Mouse (Mus musculus) limb, embryonic 10.5 days (tissue): ENCODE measurements around the gene Socs2. TPM values are rescaled to one million over a fixed set of nuclear protein-coding genes. Genes with fewer than 3 reads are reported as not detected.

Experiments used
- DNase-seq: peaks from one replicate; pipeline ENCODE4 v3.0.0-alpha.2; 2017; ENCODE audit warnings: low spot score
- H3K27ac ChIP-seq: fragments of 300-500 bp; sonication (generic); 2 replicates; pipeline ENCODE4 v1.5.1; 2016; ENCODE audit warnings: mild to moderate bottlenecking
- H3K27me3 ChIP-seq: fragments of 300-500 bp; sonication (generic); 2 replicates; pipeline ENCODE4 v1.6.1; 2016; ENCODE audit warnings: low read depth, mild to moderate bottlenecking; ENCODE audit not compliant: poor library complexity, severe bottlenecking
- H3K36me3 ChIP-seq: fragments of 300-500 bp; sonication (generic); 2 replicates; pipeline ENCODE4 v1.6.1; 2016; ENCODE audit warnings: mild to moderate bottlenecking, moderate library complexity
- H3K4me1 ChIP-seq: fragments of 300-500 bp; sonication (generic); 2 replicates; pipeline ENCODE4 v1.6.1; 2016
- H3K4me3 ChIP-seq: fragments of 300-500 bp; sonication (generic); 2 replicates; pipeline ENCODE4 v1.5.1; 2016; ENCODE audit warnings: mild to moderate bottlenecking, moderate library complexity
- H3K9me3 ChIP-seq: fragments of 300-500 bp; sonication (generic); replicated peaks from 2 replicates; pipeline ENCODE4 v1.6.1; 2016; ENCODE audit warnings: mild to moderate bottlenecking
- WGBS: fragments of 180-500 bp; shearing (Covaris S2); methylation state at CpG from one replicate; pipeline ENCODE4 v1.1.7; 2016; 5-methylcytosine and 5-hydroxymethylcytosine counted together
- polyA plus RNA-seq: library from polyadenylated mRNA; unstranded; fragments of >200 nt; fragmentation: Nextera tagmentation; extraction: Ambion mirVana; gene quantifications from 2 replicates; pipeline ENCODE4 v1.2.1, GENCODE M21; 2016

Socs2 gene
- polyA plus RNA-seq: 34.5 and 40.8 TPM in 2 replicates

DNA sequence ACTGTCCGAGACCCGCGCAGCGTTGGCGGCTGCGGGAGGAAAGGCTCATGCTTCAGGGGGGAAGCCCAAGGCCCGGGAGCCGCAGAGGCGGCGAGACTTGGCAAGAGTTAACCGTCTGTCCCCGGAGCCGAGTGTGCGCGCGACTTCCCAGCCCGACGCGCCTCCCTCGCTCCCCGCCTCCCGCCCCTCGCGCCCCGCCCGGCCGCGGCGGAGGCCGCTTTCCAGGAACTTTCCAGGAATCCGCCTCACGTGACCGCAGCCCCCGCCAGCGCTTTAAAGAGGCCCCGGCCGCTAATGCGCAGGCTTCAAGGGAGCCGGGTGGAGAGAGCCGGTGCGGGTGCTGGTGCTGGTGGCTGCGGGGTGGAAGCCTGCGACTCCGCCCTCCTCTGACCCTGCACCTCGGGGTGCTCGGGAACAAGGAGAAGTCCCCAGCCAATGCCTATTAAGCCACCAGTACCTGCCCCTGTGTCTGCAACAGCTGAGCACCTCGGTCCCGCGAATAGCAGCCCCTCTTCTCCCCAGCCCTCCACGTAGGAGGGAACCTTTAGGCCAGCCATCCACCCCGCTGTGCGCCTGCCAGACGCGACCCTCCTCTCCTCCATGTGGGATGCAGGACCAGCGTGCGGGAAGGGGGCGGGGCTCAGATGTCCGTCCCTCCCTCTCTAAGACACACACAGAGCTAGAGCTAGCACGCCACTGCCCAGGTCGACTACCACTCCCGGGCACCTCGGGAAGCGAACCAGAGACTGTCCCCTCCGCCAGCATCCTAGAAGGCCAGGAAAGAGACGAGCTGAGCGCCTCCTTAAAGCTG is at the start of gene Socs2:
Socs2 (minus strand) TSS at position 496 of the 811 bp plus-strand sequence.
- Histone ChIP-seq H3K9me3 (no peaks in the 10 kb centered on the region), H3K4me1 (peaks cover 37% of the 10 kb centered on the region), H3K36me3 (no peaks in the 10 kb centered on the region), H3K27me3 (peaks cover 31% of the 10 kb centered on the region), H3K27ac (peak within 1 kb of the TSS; percentile 90), H3K4me3 (peak within 1 kb of the TSS; percentile 67)
- peak; percentile 95 for DNase-seq
- WGBS: under 1% methylated on average over 66 of the region's 66 CpGs

DNA sequence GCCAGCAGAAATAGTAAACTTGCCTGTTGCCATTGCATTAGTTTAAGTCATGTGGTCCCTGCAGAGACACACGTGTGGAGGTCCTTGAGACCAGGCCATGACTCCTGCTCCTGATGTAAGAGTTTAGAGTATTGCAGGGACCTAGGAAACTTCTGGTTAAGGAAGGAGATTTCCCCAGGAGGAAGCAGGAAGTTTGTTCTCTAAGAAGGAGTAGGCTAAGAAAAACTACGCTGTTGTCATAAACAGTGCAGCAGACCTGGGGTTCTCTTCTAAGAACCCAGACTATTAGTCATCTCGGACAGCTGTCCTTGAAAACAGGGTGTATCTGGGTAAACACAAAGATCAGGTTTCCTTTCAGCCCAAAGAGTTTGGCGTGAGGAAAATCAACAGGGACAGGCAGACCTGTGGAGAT is 48.5 kb upstream of the Socs2 start:
- Histone ChIP-seq H3K36me3 (no peaks in the 10 kb centered on the region), H3K27me3 (no peaks in the 10 kb centered on the region), H3K9me3 (no peaks in the 10 kb centered on the region), H3K4me3 (no peak overlapping the region), H3K4me1 (peaks cover 5% of the 10 kb centered on the region; the same call in 1 of the 2 replicates), H3K27ac (no peak overlapping the region)
- no peak for DNase-seq
- WGBS: 50% methylated on average over 4 of the region's 4 CpGs

DNA sequence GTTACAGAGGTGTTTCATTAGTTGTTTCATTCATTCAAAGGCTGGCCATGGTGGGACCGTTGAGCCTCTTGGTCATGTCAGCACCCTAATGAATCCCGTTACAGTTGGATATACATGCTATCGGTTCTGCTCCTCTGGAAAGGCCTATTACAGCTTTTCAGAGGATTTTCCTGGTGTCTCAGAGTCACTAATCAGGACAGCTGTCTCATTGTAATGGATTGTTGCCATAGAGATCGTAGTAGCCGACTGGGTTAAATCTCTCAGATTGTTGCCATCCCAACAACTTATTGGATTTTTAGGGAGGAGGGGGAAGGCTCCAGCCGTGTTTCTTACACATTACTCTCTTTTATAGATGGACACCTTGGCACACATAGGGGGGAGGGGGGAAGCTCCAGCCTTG is 47.5 kb upstream of the Socs2 start:
- no peaks in the 10 kb centered on the region for H3K36me3 ChIP-seq
- no peak overlapping the region for H3K4me3 ChIP-seq
- H3K4me1 ChIP-seq: peaks cover 5% of the 10 kb centered on the region; the same call in 1 of the 2 replicates
- DNase-seq: no peak
- H3K9me3 ChIP-seq: no peaks in the 10 kb centered on the region
- 71% methylated on average over 6 of the region's 6 CpGs for WGBS
- no peak overlapping the region for H3K27ac ChIP-seq
- H3K27me3 ChIP-seq: no peaks in the 10 kb centered on the region

DNA sequence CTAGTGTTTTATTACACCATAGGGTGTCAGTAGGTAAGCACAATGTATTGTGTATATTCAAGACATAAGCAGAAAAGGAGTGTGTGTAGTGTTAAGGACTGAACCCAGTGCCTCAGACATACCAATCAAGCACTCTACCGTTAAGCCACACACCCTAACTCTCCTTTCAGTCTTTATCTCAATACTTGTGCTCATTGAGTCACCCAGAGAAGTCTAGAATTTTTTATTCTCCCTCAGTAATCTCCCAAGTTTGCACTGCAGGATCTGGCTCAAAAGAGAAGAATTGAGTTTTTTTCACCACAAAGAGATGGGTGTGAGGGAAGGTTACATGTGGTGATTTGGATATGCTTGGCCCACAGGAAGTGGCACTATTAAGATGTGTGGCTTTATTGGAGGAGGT is 45.3 kb upstream of the Socs2 start:
- H3K27ac ChIP-seq: no peak overlapping the region
- DNase-seq: no peak
- no peaks in the 10 kb centered on the region for H3K9me3 ChIP-seq
- H3K27me3 ChIP-seq: no peaks in the 10 kb centered on the region
- no peaks in the 10 kb centered on the region for H3K36me3 ChIP-seq
- no peak overlapping the region for H3K4me3 ChIP-seq
- WGBS: 86% methylated on average over 1 of the region's 1 CpGs
- peaks cover 5% of the 10 kb centered on the region; the same call in 1 of the 2 replicates for H3K4me1 ChIP-seq

DNA sequence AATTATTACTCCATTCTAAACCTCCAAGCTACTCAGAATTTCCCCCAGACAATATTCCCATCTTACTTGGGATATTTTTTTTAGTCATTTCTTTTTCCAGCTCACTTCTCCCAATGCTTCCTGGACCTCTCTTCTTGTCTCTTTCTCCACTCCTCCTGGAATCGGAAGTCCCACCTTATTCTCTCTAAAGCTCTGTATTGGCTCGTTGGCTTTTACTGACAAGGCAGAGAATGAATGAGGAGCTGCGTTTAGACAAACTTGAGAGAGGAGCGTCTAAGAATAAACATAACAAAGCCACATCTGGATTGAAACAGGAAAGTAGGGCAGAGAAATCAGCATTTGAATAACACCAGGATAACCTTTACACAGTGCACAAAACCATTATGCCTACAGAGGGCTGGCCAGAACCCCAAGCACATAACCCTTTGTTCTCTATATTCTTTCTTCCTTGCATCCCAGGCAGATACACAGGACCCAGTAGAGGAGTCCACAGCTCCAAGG is 44.1 kb upstream of the Socs2 start:
- Histone ChIP-seq H3K9me3 (no peaks in the 10 kb centered on the region), H3K27ac (no peak overlapping the region), H3K27me3 (no peaks in the 10 kb centered on the region), H3K4me3 (no peak overlapping the region), H3K4me1 (peaks cover 5% of the 10 kb centered on the region; the same call in 1 of the 2 replicates), H3K36me3 (no peaks in the 10 kb centered on the region)
- no peak for DNase-seq
- 74% methylated on average over 4 of the region's 4 CpGs for WGBS

DNA sequence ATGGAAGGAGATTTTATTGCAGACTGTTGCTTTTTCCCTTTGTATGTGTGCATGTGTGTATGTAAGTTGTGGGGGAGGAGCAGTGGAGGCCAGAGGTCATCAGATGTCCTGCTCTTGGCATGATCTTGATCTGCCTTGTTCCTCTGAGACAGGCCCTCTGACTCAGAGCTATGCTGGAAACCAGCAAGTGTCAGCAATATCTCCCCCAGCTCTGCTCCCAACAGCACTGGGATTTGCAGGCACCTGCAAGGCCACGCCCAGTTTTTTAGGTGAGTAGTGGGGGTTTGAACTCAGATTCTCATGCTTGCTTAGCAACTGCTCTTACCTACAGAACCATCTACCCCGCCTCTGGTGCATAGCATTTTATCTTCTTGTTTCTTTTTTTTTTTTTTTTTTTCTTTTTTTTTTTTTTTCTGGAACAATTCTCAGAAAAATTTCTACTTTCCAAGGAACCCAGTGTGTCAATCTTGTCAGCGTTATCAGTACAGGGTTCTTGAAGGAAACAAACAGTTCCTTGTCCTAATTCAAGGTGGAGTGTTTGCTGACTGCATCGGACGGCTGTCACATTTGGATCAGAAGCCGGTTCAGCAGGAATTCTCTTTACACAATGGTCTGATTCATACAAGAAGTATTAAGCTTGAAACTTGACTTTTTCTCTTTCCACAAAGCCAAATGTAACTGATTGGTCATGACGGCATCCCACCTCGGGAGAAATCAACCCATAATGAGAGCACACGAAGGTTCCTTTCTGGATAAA is 41.2 kb upstream of the Socs2 start:
- Histone ChIP-seq H3K36me3 (no peaks in the 10 kb centered on the region), H3K4me3 (no peak overlapping the region), H3K27me3 (no peaks in the 10 kb centered on the region), H3K27ac (no peak overlapping the region), H3K9me3 (no peaks in the 10 kb centered on the region), H3K4me1 (no peaks in the 10 kb centered on the region)
- DNase-seq: no peak
- 94% methylated on average over 9 of the region's 9 CpGs for WGBS

DNA sequence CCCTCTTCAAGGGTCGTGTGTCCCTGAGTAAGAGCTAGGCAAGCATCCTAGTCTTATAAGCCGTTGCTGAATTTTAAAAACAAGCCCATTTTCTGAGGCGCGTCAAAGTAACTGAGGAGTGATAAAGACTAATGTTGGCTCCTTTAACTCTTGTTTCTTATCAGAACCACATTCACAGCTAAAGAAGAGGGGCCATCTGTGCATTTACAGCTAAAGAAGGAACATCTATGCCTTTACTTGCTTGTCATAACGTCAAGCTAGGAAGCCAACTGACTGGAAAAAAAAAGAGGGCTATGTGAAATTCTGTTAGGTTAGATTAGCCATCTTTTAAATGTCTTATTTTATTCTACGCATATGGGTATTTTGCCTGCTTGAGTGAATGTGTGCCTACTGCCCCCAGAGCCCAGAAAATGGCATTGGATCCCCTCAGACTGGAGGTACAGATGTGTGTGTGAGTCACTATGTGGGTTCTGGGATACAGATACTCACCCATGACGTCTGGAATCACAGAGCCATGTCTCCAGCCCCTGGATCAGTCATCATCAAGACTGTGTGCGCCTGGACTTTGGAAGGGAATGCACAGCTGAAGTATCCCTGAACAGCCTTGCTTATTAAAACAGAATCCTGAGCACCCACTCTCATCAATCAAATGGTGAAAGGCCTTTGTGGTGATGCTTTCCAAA is 40.5 kb upstream of the Socs2 start:
- WGBS: 86% methylated on average over 8 of the region's 8 CpGs
- H3K27ac ChIP-seq: no peak overlapping the region
- H3K36me3 ChIP-seq: no peaks in the 10 kb centered on the region
- no peaks in the 10 kb centered on the region for H3K27me3 ChIP-seq
- no peak for DNase-seq
- H3K4me1 ChIP-seq: no peaks in the 10 kb centered on the region
- no peaks in the 10 kb centered on the region for H3K9me3 ChIP-seq
- no peak overlapping the region for H3K4me3 ChIP-seq

DNA sequence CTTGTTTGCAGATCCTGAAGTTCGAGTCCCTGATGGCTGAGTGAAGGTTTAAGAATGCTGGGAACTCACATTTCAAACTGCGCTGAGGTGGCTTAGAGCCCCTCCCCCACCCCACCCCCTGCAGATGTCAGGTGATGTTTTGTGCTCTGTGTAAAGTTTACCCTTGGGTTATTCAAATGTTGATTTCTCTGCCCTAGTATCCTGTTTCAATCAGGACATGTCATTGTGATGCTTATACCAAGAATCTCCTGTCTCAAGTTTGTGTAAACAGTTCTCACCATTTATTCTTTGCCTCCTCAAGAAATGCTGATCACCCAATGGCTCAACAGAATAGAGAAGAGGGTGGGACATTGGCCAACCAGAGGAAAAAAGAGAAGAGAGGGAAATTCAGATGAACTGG is 39.1 kb upstream of the Socs2 start:
- no peak for DNase-seq
- H3K27ac ChIP-seq: no peak overlapping the region
- H3K27me3 ChIP-seq: no peaks in the 10 kb centered on the region
- H3K9me3 ChIP-seq: no peaks in the 10 kb centered on the region
- no peak overlapping the region for H3K4me3 ChIP-seq
- WGBS: 73% methylated on average over 2 of the region's 2 CpGs
- no peaks in the 10 kb centered on the region for H3K36me3 ChIP-seq
- no peaks in the 10 kb centered on the region for H3K4me1 ChIP-seq

DNA sequence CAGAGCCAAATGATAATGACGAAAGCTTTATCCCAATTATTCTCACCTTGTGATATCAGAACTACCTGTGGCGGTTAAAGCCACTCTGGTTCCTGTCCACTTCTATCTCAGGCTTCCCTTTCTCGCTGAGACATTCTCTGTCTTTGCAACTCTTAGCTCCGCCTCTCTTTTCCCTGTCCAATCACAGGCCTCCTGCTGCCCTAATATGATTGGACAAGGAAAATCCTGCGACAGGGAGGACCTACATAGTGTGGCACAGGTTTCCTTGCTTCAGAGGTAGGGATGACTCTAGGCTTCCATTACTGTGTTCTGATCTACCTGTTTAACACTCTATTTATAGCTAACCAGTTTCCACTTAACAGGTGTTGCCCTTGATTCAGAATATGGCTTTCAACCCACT is 36.3 kb upstream of the Socs2 start:
- 89% methylated on average over 5 of the region's 5 CpGs for WGBS
- H3K4me3 ChIP-seq: no peak overlapping the region
- no peaks in the 10 kb centered on the region for H3K36me3 ChIP-seq
- no peak overlapping the region for H3K27ac ChIP-seq
- no peaks in the 10 kb centered on the region for H3K4me1 ChIP-seq
- no peak for DNase-seq
- H3K27me3 ChIP-seq: no peaks in the 10 kb centered on the region
- no peaks in the 10 kb centered on the region for H3K9me3 ChIP-seq

DNA sequence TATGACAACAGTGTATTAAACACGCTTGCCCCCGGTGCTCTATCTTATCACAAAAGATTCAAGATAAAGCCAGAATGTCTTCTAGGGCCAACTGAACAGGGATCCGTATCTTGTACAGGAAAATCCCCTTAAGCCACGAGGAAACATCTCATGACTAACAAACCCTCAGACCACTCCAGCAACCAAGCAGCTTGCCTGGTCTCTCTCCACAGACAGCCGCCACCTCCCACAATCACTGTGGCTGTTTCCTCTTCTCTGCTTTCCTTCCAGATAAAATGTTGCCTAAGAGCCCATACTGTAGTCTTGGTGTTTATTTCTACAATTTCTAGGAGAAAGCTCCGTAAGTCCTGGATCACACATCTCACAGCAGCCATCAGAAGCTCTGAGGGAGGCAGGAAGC is 32.1 kb upstream of the Socs2 start:
- WGBS: 89% methylated on average over 6 of the region's 6 CpGs
- Histone ChIP-seq H3K27ac (no peak overlapping the region), H3K4me1 (no peaks in the 10 kb centered on the region), H3K9me3 (no peaks in the 10 kb centered on the region), H3K27me3 (no peaks in the 10 kb centered on the region), H3K4me3 (no peak overlapping the region), H3K36me3 (no peaks in the 10 kb centered on the region)
- DNase-seq: no peak

DNA sequence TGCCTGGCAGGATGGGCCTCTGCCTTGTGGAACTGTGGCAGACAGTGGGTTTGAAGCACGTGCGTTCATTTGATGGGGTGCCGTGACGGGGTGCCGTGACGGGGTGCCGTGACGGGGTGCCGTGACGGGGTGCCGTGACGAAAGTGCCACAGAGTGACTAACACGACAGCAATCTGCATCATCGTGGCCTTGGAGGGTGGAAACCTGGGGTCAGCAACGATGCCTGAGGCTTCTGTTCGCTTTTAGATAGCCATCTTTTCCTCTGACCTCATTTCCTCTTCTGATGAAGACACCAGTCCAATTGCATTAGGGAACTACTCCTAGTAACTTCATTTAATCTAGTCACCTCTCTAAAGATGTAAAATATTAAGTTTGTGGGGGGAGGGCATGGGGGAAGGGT is 31.0 kb upstream of the Socs2 start:
- WGBS: 96% methylated on average over 16 of the region's 16 CpGs
- Histone ChIP-seq H3K9me3 (no peaks in the 10 kb centered on the region), H3K27ac (no peak overlapping the region), H3K36me3 (no peaks in the 10 kb centered on the region), H3K4me1 (no peaks in the 10 kb centered on the region), H3K4me3 (no peak overlapping the region), H3K27me3 (no peaks in the 10 kb centered on the region)
- no peak for DNase-seq

DNA sequence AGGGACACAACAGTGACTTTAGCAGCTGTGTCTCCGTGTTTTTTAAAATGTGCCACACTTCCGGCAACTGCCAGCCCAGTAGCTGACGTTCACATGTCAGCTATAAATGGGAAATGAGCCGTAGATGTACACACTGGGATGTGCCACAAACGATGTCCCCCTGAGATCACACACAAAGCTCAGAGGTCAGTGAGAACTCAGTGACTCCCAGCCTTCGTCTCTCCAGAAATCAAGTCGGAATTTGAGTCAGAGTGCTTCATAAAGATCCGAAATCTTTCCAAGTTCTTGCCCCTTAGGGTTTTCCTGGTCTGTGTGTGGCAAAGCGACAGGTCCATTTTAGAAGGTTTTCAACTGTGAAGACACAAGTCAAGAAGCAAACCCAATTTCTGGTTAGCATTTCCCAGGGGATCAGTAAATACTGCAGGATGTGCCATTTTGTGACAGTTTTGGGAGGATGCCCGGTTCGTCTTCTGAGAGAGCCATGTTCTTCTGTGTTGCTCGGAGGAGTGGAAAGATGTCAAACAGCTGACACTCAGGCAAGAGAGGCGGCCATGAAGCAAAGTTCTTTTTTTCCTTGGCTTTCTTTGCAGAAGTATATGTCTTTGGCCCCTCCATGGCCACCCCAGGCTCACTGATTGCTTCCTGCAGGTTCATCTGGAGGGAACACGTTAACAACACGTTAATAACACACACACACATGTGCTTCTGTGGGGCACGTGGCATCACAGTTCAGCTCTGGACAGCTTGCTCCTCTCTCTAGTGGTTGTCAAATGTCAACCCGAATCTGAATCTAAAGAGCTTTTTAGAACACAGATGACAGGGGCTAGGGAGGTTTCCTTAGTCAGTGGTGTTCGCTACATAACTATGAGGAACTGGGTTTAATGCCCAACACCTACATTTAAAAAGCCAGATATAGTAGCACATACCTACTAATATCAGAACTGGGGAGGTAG is 28.4 kb upstream of the Socs2 start:
- no peaks in the 10 kb centered on the region for H3K27me3 ChIP-seq
- no peaks in the 10 kb centered on the region for H3K36me3 ChIP-seq
- DNase-seq: no peak
- no peaks in the 10 kb centered on the region for H3K9me3 ChIP-seq
- H3K4me3 ChIP-seq: no peak overlapping the region
- no peaks in the 10 kb centered on the region for H3K4me1 ChIP-seq
- H3K27ac ChIP-seq: no peak overlapping the region
- 87% methylated on average over 18 of the region's 18 CpGs for WGBS
